In genomic region chr2:25924934-25925333, GRCm38 (mm10) we compare ENCODE assay signal across 29 mouse cellular contexts.
"Had no signal": no experiment of that assay in that cellular context is flagged by ENCODE, and none has a peak within 500 bp of the region (broad histone marks: within the 10 kb centered on the region; RNA-seq: fewer than 3 reads in every experiment).

No protein-coding gene starts in this region.

- H3K9me3 ChIP-seq: limb, embryonic 10.5 days; limb, embryonic 12.5 days; limb, embryonic 13.5 days; limb, embryonic 15.5 days; liver, embryonic 12.5 days; liver, embryonic 13.5 days; liver, embryonic 15.5 days; lung, embryonic 15.5 days; midbrain, embryonic 10.5 days; midbrain, embryonic 12.5 days; midbrain, embryonic 13.5 days; midbrain, embryonic 15.5 days; neural tube, embryonic 12.5 days had no signal

- H3K27ac ChIP-seq: left cerebral cortex, adult 2 months; limb, embryonic 10.5 days; limb, embryonic 12.5 days; limb, embryonic 13.5 days; limb, embryonic 15.5 days; liver, embryonic 12.5 days; liver, embryonic 13.5 days; liver, embryonic 14.5 days; liver, embryonic 15.5 days; lung, embryonic 15.5 days; macrophage; midbrain, embryonic 10.5 days; midbrain, embryonic 12.5 days; midbrain, embryonic 13.5 days; midbrain, embryonic 15.5 days; neural tube, embryonic 12.5 days had no signal

- H3K27me3 ChIP-seq: limb, embryonic 12.5 days; limb, embryonic 13.5 days; limb, embryonic 15.5 days; liver, embryonic 12.5 days; liver, embryonic 13.5 days; liver, embryonic 15.5 days; lung, embryonic 15.5 days; midbrain, embryonic 12.5 days; midbrain, embryonic 13.5 days; midbrain, embryonic 15.5 days; neural tube, embryonic 12.5 days had no signal

- ATAC-seq: liver, embryonic 12.5 days; liver, postnatal 0 days; lung, postnatal 0 days; midbrain, embryonic 13.5 days; midbrain, embryonic 15.5 days; midbrain, embryonic 16.5 days had no signal

- H3K4me3 ChIP-seq: left cerebral cortex, adult 2 months; limb, embryonic 10.5 days; limb, embryonic 12.5 days; limb, embryonic 13.5 days; limb, embryonic 15.5 days; liver, embryonic 12.5 days; liver, embryonic 13.5 days; liver, embryonic 15.5 days; lung, embryonic 15.5 days; midbrain, embryonic 10.5 days; midbrain, embryonic 12.5 days; midbrain, embryonic 13.5 days; midbrain, embryonic 15.5 days; myocyte; neural tube, embryonic 12.5 days had no signal

- H3K4me1 ChIP-seq: limb, embryonic 10.5 days; limb, embryonic 12.5 days; limb, embryonic 13.5 days; limb, embryonic 15.5 days; liver, embryonic 12.5 days; liver, embryonic 13.5 days; liver, embryonic 15.5 days; lung, embryonic 15.5 days; midbrain, embryonic 10.5 days; midbrain, embryonic 12.5 days had no signal

- DNase-seq: left cerebral cortex, postnatal 4 days; liver; liver, embryonic 13.5 days; liver, postnatal 0 days; lung, adult 18-20 months; lung, adult 2 months; lung, embryonic 14.5 days; lung, postnatal 10 days; lung, postnatal 14 days; lung, postnatal 36 days; midbrain, embryonic 14.5 days had no signal
